Mouse (Mus musculus) telencephalon, adult 2 months (tissue): ENCODE measurements around the gene Them7.

Experiments
- DNase-seq: peaks from one replicate; pipeline ENCODE4 v3.0.0-alpha.2; 2011; ENCODE audit warnings: low read depth, low spot score

Them7 gene

GRCm38 (mm10) chr2:105416660-105417348, 192.7 kb downstream of the Them7 start:
- no peak for DNase-seq

DNA sequence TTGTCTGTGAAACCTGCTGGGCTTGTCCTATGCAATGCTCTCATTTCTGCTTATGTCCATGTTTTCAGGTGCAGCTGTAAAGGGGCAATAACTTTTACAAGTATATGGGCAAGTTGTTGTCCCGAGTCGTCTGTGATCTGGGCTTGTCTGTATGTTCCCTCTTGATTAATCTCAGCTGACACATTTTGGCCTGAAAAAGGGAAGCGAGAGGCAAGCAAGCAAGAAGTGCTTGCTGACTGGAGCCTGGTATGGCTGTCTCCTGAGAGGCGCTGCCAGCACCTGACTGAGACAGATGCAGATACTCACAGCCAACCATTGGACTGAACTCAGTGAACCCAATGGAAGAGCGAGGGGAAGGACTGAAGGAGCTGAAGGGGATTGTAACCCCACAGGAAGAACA, 193.5 kb downstream of the Them7 start:
- no peak for DNase-seq

- DNase-seq, result no peak
These were observed 194.6 kb downstream of the Them7 start for GRCm38 (mm10) chr2:105418629-105419227.

DNA sequence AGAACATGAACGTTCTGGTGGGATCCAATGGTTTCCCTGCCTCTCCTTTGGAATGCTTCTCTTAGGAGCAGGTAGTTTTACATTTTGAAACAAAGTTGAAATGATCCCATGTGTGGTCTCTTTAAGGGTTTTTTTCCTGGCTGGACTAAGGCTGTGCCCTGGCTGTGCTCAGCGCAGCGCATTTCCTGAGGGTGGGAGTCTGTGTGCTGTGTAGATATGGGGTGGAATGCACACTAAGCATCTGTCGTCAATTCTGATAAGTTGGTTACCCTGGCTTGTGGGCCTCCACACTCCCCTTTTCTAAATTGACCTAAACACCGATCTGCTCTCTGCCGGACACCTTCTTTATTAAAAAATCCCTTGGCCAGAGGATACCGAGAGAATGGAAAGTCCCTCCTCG, 203.3 kb downstream of the Them7 start:
- no peak for DNase-seq

- DNase-seq, result no peak
These were observed 203.9 kb downstream of the Them7 start for GRCm38 (mm10) chr2:105428029-105428428.

- no peak for DNase-seq
These were observed 204.3 kb downstream of the Them7 start for GRCm38 (mm10) chr2:105428467-105428866.
